Mouse (Mus musculus) megakaryocyte, embryonic 14.5 days (primary cell): ENCODE results near the gene Rabl3.

Experiments
- FLI1 ChIP-seq: IDR thresholded peaks from 2 replicates; pipeline ENCODE4 v1.6.1; 2012; ENCODE audit warnings: low read length, inconsistent platforms, mixed read lengths
- GATA1 ChIP-seq: IDR thresholded peaks from 3 replicates; pipeline ENCODE4 v1.6.1; 2012; ENCODE audit warnings: mixed read lengths, low read length, inconsistent platforms, borderline replicate concordance

- TF ChIP-seq GATA1 (no peak), FLI1 (no peak)
Observed at GRCm38 (mm10) chr16:37546312-37546711, 6.6 kb downstream of the Rabl3 start.
